Mouse (Mus musculus) kidney, adult 2 months (tissue): ENCODE measurements around the gene Xrra1. TPM values are rescaled to one million over a fixed set of nuclear protein-coding genes. Genes with fewer than 3 reads are reported as not detected.

Experiments used
- DNase-seq: peaks from one replicate; pipeline ENCODE4 v3.0.0; 2021
- H3K27ac ChIP-seq: fragments of 200-500 bp; 2 replicates; pipeline ENCODE4 v1.5.1; 2012; ENCODE audit warnings: low read depth, low read length, control low read depth, inconsistent platforms; ENCODE audit not compliant: insufficient read depth
- H3K27me3 ChIP-seq: fragments of 200-500 bp; replicated peaks from 2 replicates; pipeline ENCODE4 v1.6.1; 2012; ENCODE audit warnings: mild to moderate bottlenecking, moderate library complexity, low read length, inconsistent platforms; ENCODE audit not compliant: control insufficient read depth, insufficient read depth
- H3K36me3 ChIP-seq: fragments of 200-500 bp; 2 replicates; pipeline ENCODE4 v1.6.1; 2012; ENCODE audit warnings: mild to moderate bottlenecking, moderate library complexity, low read length, inconsistent platforms; ENCODE audit not compliant: control insufficient read depth, insufficient read depth
- H3K4me1 ChIP-seq: fragments of 200-500 bp; 2 replicates; pipeline ENCODE4 v1.6.1; 2011; ENCODE audit warnings: low read length; ENCODE audit not compliant: control insufficient read depth, insufficient read depth
- H3K4me3 ChIP-seq: fragments of 200-500 bp; 2 replicates; pipeline ENCODE4 v1.5.1; 2011; ENCODE audit warnings: mild to moderate bottlenecking, low read depth, low read length, control low read depth; ENCODE audit not compliant: insufficient read depth
- CTCF ChIP-seq: fragments of 200-500 bp; conservative IDR thresholded peaks from 2 replicates; pipeline ENCODE4 v1.5.1; 2011; ENCODE audit warnings: low read depth, mild to moderate bottlenecking, control low read depth, low read length, moderate library complexity, mixed read lengths; ENCODE audit not compliant: insufficient read depth, insufficient read length
- POLR2A ChIP-seq: fragments of 200-500 bp; IDR thresholded peaks from one replicate; pipeline ENCODE4 v1.6.1; 2011; ENCODE audit warnings: low read depth, low read length, control low read depth
- WGBS: fragments of 180-500 bp; shearing (Covaris S2); methylation state at CpG from one replicate; pipeline ENCODE4 v1.1.7; 2018; 5-methylcytosine and 5-hydroxymethylcytosine counted together
- polyA plus RNA-seq: library from polyadenylated mRNA; depleted of rRNA; stranded (reverse); fragments of >200 nt; gene quantifications from 2 replicates; pipeline ENCODE4 v1.2.3, GENCODE M21; 2012

The Xrra1 gene
- polyA plus RNA-seq, 1 experiment, result 0.22 TPM

DNA sequence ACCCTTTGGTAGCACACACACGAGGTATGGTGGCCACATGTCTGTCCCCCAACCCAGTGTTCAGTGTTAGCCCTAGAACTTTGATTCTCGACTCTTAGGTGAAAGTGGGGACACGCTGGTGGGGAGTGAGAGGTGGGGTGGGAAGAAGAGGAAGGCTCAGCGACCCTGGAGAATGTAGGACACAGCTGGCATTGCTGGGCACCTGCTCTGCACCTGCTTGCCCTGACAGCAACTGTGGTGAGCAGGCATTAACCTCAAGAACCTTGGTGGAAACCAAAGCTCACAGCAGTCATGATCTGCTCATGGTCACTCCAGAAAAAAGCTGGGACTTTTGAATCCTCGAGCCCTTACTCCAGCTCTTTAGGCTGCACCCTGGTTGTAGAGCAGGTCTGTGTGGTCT, 52.1 kb downstream of the Xrra1 start:
- H3K4me1 ChIP-seq, result no peaks in the 10 kb centered on the region

DNA sequence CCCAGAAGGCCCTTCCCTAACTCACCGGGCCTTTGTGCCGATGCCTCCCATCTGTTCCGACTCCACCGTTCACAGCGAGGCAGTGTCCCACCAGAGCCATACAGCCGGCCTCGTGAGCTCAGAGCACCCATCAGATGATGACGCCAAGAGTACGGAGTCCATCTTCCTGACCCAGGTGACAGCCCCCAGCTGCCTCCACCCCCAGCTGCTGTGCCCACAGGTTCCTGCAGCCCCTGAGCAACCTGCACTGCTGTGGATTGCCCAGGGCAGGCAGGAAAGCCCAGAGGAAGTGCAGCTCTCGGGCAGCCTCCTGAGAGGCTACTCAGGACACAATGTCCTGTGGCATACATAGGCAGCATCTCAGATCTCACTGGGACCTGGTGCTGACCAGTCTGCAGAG, 55.4 kb downstream of the Xrra1 start:
- TF ChIP-seq CTCF (no peak), POLR2A (no peak)
- 80% methylated on average over 10 of the region's 10 CpGs for WGBS

More for the DNA sequence above, 52.1 kb downstream of the Xrra1 start:
- no peak for DNase-seq
- no peak overlapping the region for H3K27ac ChIP-seq
- H3K27me3 ChIP-seq, result no peaks in the 10 kb centered on the region
- no peak overlapping the region for H3K4me3 ChIP-seq
- H3K36me3 ChIP-seq, result no peaks in the 10 kb centered on the region
- TF ChIP-seq CTCF (no peak), POLR2A (no peak)
- WGBS, result 80% methylated on average over 5 of the region's 5 CpGs

DNA sequence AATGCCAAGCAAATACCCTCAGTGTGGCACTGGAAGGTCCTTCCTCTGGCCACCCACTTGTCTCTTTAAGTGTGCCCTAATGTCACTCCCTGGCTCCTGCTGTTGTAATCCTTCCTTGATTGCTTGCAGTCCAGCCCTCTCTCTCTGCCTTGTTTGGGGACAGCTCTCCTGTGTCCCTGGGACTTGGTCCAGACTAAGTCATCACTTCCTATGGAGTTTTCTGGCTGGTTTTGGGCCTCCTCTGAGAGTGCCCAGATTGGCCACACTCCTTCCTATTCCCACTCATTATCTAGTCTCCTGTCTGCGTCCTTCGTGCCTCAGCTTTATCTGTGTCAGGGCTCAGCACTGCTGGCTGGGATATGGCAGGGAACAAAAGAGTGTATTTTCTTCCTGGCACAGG, 56.6 kb downstream of the Xrra1 start:
- H3K4me3 ChIP-seq, result no peak overlapping the region
- H3K36me3 ChIP-seq, result no peaks in the 10 kb centered on the region
- H3K27ac ChIP-seq, result no peak overlapping the region
- 68% methylated on average over 2 of the region's 2 CpGs for whole genome bisulfite sequencing
- H3K27me3 ChIP-seq, result no peaks in the 10 kb centered on the region
- DNase-seq, result no peak
- H3K4me1 ChIP-seq, result peaks cover 9% of the 10 kb centered on the region
- TF ChIP-seq CTCF (no peak), POLR2A (no peak)

More for the DNA sequence above, 55.4 kb downstream of the Xrra1 start:
- DNase-seq, result no peak
- Histone ChIP-seq H3K27me3 (no peaks in the 10 kb centered on the region), H3K36me3 (no peaks in the 10 kb centered on the region), H3K27ac (no peak overlapping the region), H3K4me1 (peaks cover 9% of the 10 kb centered on the region), H3K4me3 (no peak overlapping the region)

DNA sequence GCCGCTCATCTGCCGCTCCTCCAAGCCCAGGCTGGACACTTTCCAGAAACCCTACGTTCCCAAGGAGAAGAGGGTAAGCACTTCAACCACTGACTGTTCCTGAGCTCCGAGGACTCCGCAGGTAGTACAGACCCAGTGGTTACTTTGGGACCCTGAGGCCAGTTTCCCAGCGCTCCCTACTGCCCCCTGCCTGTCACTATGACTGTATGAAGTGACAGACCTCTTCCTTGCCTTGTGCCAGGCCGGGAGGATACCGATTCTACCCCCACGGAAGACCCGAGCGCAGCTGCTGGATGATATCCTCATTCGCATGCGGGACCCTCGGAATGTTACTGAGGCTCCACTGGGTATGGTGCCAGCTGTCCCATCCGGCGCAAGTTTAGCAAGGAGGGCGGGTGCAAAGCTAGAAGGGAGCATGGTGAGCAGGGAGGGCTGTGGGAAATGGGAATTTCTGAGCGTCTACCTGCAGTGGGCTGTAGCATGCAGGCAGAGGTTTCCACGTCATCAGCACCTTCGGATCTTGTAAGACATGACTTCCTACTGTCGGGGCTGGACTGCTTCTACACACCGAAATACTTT, 57.9 kb downstream of the Xrra1 start:
- TF ChIP-seq CTCF (peak; percentile 58), POLR2A (no peak)
- Histone ChIP-seq H3K36me3 (no peaks in the 10 kb centered on the region), H3K27me3 (no peaks in the 10 kb centered on the region), H3K4me3 (peak overlapping the region; percentile 29), H3K4me1 (peaks cover 9% of the 10 kb centered on the region), H3K27ac (no peak overlapping the region)
- 4% methylated on average over 22 of the region's 22 CpGs for WGBS
- DNase-seq, result peak; percentile 31

DNA sequence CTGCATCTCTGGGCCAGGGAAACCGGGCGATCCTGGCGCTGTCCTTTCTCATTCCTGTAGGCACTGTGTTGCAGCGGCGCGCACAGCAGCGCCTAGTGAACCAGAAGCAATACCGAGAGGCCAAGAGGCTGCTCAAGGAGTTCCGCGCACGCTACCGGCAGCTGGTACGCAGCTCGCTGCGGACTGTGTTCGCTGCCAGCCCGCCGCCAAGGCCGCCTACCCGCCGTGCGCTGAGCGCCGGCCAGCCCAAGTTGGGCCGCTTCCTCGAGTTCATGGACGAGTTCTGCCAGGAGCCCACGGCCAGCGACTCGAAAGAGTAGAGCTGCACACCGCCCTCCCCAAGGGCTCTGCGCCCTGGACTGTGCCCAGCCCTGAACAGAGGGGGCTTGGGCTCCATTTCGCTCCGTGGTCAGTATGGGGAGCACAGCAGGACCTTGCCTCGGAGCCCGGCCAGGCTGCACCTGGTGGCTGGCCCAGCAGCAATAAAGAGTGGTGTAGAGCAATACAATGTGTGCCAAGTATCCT, 58.5 kb downstream of the Xrra1 start:
- DNase-seq, result peak; percentile 34
- Histone ChIP-seq H3K27ac (no peak overlapping the region), H3K36me3 (no peaks in the 10 kb centered on the region), H3K4me3 (peak overlapping the region; percentile 29), H3K4me1 (peaks cover 9% of the 10 kb centered on the region), H3K27me3 (no peaks in the 10 kb centered on the region)
- WGBS, result under 1% methylated on average over 36 of the region's 36 CpGs
- TF ChIP-seq POLR2A, result no peak
- no peak for TF ChIP-seq CTCF

DNA sequence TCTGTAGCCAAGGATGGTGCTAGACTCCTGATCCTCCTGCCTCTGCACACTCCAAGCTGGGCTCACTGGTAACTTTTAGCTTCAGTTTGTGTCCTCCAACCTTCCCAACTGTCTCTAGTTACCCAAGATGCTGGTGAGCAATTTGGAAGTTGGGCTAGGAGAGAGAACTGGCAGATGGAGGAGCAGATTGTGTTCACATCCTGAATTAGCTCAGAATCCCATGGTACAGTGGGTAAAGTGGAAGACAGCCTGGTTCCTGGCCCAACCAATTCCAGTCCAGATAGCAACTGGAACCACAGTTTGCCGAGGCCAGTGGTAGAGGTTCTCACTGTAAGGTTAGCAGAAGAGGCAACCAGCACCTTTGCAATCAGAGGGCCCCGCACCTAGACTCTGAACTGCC, 60.2 kb downstream of the Xrra1 start:
- Histone ChIP-seq H3K4me3 (no peak overlapping the region), H3K4me1 (peaks cover 9% of the 10 kb centered on the region)

DNA sequence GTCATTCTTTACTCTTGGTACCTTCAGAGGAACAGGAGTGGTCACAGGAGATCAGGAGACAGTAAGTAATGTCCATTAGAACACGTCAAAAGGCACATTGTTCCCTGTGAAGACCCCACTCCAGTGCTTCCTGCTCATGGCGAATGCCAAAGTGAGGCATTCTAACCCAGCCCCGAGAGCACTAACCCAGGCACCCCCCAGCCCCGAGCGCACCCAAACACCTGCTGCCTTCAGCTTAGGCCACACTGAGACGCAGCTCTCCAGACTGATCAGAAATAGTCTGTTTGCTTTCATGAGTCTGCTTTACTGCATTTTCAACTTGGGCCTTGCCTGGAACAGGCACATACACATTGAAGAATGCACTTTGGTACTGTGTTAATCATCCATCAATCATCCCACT, 61.1 kb downstream of the Xrra1 start:
- 94% methylated on average over 6 of the region's 6 CpGs for WGBS

More for the DNA sequence above, 60.2 kb downstream of the Xrra1 start:
- Histone ChIP-seq H3K36me3 (no peaks in the 10 kb centered on the region), H3K27ac (no peak overlapping the region), H3K27me3 (no peaks in the 10 kb centered on the region)
- WGBS, result 100% methylated on average over 2 of the region's 2 CpGs
- no peak for DNase-seq
- TF ChIP-seq POLR2A, result no peak
- TF ChIP-seq CTCF, result no peak

More for the DNA sequence above, 61.1 kb downstream of the Xrra1 start:
- H3K4me3 ChIP-seq, result no peak overlapping the region
- H3K27me3 ChIP-seq, result no peaks in the 10 kb centered on the region
- H3K27ac ChIP-seq, result no peak overlapping the region
- H3K4me1 ChIP-seq, result peaks cover 9% of the 10 kb centered on the region
- DNase-seq, result no peak
- no peaks in the 10 kb centered on the region for H3K36me3 ChIP-seq
- no peak for TF ChIP-seq CTCF
- no peak for TF ChIP-seq POLR2A
